Mouse (Mus musculus): ENCODE measurements around the gene Tmco5. TPM values are rescaled to one million over a fixed set of nuclear protein-coding genes. Genes with fewer than 3 reads are reported as not detected.

Tmco5 gene
- total RNA-seq, 1 experiment = not detected

DNA sequence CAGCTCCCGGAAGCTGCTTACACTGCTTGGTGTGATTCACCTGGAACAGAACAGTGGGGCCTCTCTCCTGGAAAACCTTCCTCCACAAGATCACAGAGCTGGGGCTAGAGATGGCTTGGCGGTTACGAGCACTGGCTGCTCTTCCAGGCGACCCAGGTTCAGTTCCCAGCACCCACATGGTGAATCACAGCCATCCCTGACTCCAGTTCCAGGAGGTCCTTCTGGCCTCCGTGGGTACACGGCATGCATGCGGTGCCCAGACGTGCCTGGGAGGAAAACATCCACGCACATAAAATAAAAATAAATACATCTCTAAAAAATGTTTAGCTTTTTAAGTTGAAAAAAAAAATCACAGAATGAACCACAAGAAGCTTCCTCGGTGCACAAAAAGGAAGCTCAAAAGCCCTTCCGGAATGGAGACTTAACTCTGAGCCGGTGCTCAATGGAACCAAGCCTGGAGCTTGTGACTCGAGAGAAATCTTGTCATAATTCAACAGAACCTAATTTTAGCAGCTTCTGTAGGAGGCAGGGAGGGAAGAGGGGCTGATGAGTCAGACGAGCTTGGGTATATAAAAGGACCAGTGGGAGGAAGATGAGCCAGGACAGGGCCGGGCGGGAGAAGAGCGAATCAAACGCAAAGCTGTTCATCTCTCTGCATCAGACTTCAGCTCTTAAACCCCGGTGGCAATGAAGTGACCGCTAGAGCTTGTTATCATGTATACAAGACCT lies 35.4 kb downstream of the Tmco5 start:
- no peak overlapping the region for H3K27ac ChIP-seq (ENCODE audit: insufficient read depth, low read depth, low read length, poor library complexity, severe bottlenecking)
- H3K4me3 ChIP-seq (ENCODE audit: insufficient read depth in 1 of 2, low read depth in 1 of 2, low read length in 2 of 2, poor library complexity in 1 of 2, severe bottlenecking in 1 of 2) = no peak overlapping the region
- in situ Hi-C loops (cut with MboI; ENCODE audit: low sequenced_read_pairs in 2 of 2, unreplicated experiment in 2 of 2) = no loop called here
- H3K36me3 ChIP-seq (ENCODE audit: control insufficient read depth, insufficient read depth, low read length, poor library complexity, severe bottlenecking) = no peaks in the 10 kb centered on the region
- no peak for DNase-seq (ENCODE audit: low read depth, low spot score)
- H3K9me3 ChIP-seq (ENCODE audit: control insufficient read depth, insufficient read depth, low read depth, low read length) = no peaks in the 10 kb centered on the region
- no peak overlapping the region for H3K9ac ChIP-seq (ENCODE audit: insufficient read depth, low read depth, low read length, poor library complexity, severe bottlenecking)
- TF ChIP-seq CHD2 (IDR thresholded peaks at IDR 0.05; ENCODE audit: low read depth, low read length) (no peak), ZNF384 (IDR thresholded peaks at IDR 0.05; ENCODE audit: low read depth, low read length) (no peak), ZC3H11A (IDR thresholded peaks at IDR 0.05; ENCODE audit: borderline replicate concordance, low read depth, low read length) (no peak), MAFK (IDR thresholded peaks at IDR 0.05; ENCODE audit: insufficient read depth, low read depth, low read length) (no peak), HCFC1 (IDR thresholded peaks at IDR 0.05; ENCODE audit: borderline replicate concordance, insufficient read depth, low read length) (no peak)
- H3K4me1 ChIP-seq (ENCODE audit: control insufficient read depth in 2 of 2, insufficient read depth in 2 of 2, low read length in 2 of 2, poor library complexity in 1 of 2) = no peaks in the 10 kb centered on the region

DNA sequence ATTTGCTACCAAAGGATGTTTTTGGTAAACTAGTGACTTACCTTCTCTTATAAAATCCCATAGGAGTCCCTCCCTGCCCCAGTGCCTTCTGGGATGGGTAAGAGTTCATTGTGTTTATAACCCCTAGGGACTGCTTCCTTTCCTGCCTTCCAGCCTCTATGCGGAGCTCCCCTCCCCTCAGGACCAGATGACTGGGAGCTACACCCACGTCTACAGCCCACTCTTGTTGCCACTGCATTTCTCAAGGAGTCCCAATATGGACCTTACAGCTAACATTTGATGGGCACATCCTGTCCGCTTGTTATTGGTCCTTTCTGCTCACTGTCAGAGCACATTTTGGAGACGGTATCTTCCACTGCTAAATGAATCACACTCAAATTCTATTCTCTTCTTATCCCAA lies 36.1 kb downstream of the Tmco5 start:
- H3K4me1 ChIP-seq (ENCODE audit: control insufficient read depth in 2 of 2, insufficient read depth in 2 of 2, low read length in 2 of 2, poor library complexity in 1 of 2) = no peaks in the 10 kb centered on the region
- DNase-seq (ENCODE audit: low read depth, low spot score) = no peak
- no peaks in the 10 kb centered on the region for H3K36me3 ChIP-seq (ENCODE audit: control insufficient read depth, insufficient read depth, low read length, poor library complexity, severe bottlenecking)
- in situ Hi-C loops (cut with MboI; ENCODE audit: low sequenced_read_pairs in 2 of 2, unreplicated experiment in 2 of 2) = no loop called here
- H3K9me3 ChIP-seq (ENCODE audit: control insufficient read depth, insufficient read depth, low read depth, low read length) = no peaks in the 10 kb centered on the region
- TF ChIP-seq ZNF384 (IDR thresholded peaks at IDR 0.05; ENCODE audit: low read depth, low read length) = no peak
- TF ChIP-seq HCFC1 (IDR thresholded peaks at IDR 0.05; ENCODE audit: borderline replicate concordance, insufficient read depth, low read length) = no peak
- no peak for TF ChIP-seq ZC3H11A (IDR thresholded peaks at IDR 0.05; ENCODE audit: borderline replicate concordance, low read depth, low read length)
- TF ChIP-seq MAFK (IDR thresholded peaks at IDR 0.05; ENCODE audit: insufficient read depth, low read depth, low read length) = no peak
- TF ChIP-seq CHD2 (IDR thresholded peaks at IDR 0.05; ENCODE audit: low read depth, low read length) = no peak
- no peak overlapping the region for H3K27ac ChIP-seq (ENCODE audit: insufficient read depth, low read depth, low read length, poor library complexity, severe bottlenecking)
- H3K4me3 ChIP-seq (ENCODE audit: insufficient read depth in 1 of 2, low read depth in 1 of 2, low read length in 2 of 2, poor library complexity in 1 of 2, severe bottlenecking in 1 of 2) = no peak overlapping the region
- H3K9ac ChIP-seq (ENCODE audit: insufficient read depth, low read depth, low read length, poor library complexity, severe bottlenecking) = no peak overlapping the region

DNA sequence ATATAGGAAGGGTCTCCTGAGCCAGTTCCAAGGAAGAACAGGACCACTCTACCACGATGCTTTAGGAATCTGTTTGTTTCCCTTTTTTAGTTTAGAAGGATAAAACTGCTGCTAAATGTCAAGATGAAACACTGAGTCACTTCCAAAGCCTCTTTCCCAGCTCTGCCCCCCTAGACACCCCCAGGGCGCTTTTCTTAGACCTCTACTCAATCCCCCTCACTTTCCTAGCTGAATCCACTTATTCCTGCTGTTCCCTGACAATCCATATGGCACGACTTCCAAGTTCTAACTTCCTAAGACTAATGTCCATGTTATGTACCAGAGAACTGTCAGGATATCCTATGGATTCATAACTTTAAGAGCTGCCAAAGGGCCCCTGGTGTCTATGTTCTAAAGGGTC lies 40.1 kb downstream of the Tmco5 start:
- Histone ChIP-seq H3K4me1 (ENCODE audit: control insufficient read depth in 2 of 2, insufficient read depth in 2 of 2, low read length in 2 of 2, poor library complexity in 1 of 2) (no peaks in the 10 kb centered on the region), H3K36me3 (ENCODE audit: control insufficient read depth, insufficient read depth, low read length, poor library complexity, severe bottlenecking) (no peaks in the 10 kb centered on the region), H3K27ac (ENCODE audit: insufficient read depth, low read depth, low read length, poor library complexity, severe bottlenecking) (no peak overlapping the region), H3K9me3 (ENCODE audit: control insufficient read depth, insufficient read depth, low read depth, low read length) (no peaks in the 10 kb centered on the region), H3K4me3 (ENCODE audit: insufficient read depth in 1 of 2, low read depth in 1 of 2, low read length in 2 of 2, poor library complexity in 1 of 2, severe bottlenecking in 1 of 2) (no peak overlapping the region), H3K9ac (ENCODE audit: insufficient read depth, low read depth, low read length, poor library complexity, severe bottlenecking) (no peak overlapping the region)
- DNase-seq (ENCODE audit: low read depth, low spot score) = no peak
- in situ Hi-C loops (cut with MboI; ENCODE audit: low sequenced_read_pairs in 2 of 2, unreplicated experiment in 2 of 2) = no loop called here
- TF ChIP-seq MAFK (IDR thresholded peaks at IDR 0.05; ENCODE audit: insufficient read depth, low read depth, low read length) (no peak), HCFC1 (IDR thresholded peaks at IDR 0.05; ENCODE audit: borderline replicate concordance, insufficient read depth, low read length) (no peak), CHD2 (IDR thresholded peaks at IDR 0.05; ENCODE audit: low read depth, low read length) (no peak)

DNA sequence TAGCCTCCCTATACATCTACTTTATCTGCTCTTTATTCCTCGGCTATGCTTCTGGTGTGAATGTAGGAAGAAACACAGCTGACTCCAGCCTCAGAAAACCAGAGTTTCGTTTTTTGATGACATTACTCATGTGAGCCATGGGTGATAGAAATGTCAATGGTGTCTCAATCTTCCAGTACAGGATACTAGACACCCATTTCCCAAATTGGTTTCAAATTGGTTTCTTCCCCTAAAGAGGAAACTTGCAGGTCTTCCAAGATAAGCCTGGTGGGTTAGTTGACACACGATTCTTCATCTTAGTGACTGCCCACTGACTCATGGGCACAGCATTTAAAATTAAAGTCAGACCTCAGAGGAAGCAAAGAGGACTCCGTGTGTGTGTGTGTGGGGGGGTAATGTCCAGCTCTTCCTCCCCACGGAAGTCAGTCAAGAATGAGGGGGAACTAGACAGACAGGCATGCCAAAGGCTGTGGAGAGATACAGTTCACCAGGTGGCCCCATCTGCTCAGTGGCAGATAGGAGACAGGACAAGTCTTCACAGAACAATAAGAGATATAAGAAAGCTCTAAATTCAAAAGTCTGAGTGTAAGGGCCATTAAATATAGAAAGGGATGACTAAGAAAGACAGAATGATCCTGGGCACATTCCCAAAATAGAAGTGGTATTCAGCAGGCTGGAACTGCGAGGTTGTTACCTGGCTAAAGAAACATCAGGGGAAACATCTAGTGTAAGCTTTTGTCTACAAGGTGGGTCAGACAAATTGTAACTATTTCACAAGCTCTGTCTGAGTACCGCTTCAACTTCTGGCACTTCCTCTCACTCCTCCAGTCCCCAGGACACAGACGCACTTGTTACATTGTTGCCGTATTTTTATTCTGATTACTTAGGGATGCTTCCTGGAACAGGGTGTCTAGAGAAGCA lies 44.3 kb downstream of the Tmco5 start:
- no peak overlapping the region for H3K4me3 ChIP-seq (ENCODE audit: insufficient read depth in 1 of 2, low read depth in 1 of 2, low read length in 2 of 2, poor library complexity in 1 of 2, severe bottlenecking in 1 of 2)
- no peaks in the 10 kb centered on the region for H3K9me3 ChIP-seq (ENCODE audit: control insufficient read depth, insufficient read depth, low read depth, low read length)
- H3K36me3 ChIP-seq (ENCODE audit: control insufficient read depth, insufficient read depth, low read length, poor library complexity, severe bottlenecking) = no peaks in the 10 kb centered on the region
- TF ChIP-seq HCFC1 (IDR thresholded peaks at IDR 0.05; ENCODE audit: borderline replicate concordance, insufficient read depth, low read length) = no peak
- no peak for TF ChIP-seq MAFK (IDR thresholded peaks at IDR 0.05; ENCODE audit: insufficient read depth, low read depth, low read length)
- no peak for TF ChIP-seq ZC3H11A (IDR thresholded peaks at IDR 0.05; ENCODE audit: borderline replicate concordance, low read depth, low read length)
- TF ChIP-seq ZNF384 (IDR thresholded peaks at IDR 0.05; ENCODE audit: low read depth, low read length) = no peak
- no peak for TF ChIP-seq CHD2 (IDR thresholded peaks at IDR 0.05; ENCODE audit: low read depth, low read length)
- H3K9ac ChIP-seq (ENCODE audit: insufficient read depth, low read depth, low read length, poor library complexity, severe bottlenecking) = no peak overlapping the region
- in situ Hi-C loops (cut with MboI; ENCODE audit: low sequenced_read_pairs in 2 of 2, unreplicated experiment in 2 of 2) = no loop called here
- DNase-seq (ENCODE audit: low read depth, low spot score) = no peak
- H3K4me1 ChIP-seq (ENCODE audit: control insufficient read depth in 2 of 2, insufficient read depth in 2 of 2, low read length in 2 of 2, poor library complexity in 1 of 2) = no peaks in the 10 kb centered on the region
- H3K27ac ChIP-seq (ENCODE audit: insufficient read depth, low read depth, low read length, poor library complexity, severe bottlenecking) = no peak overlapping the region

Data from ES-E14 (cell line).